Mouse (Mus musculus): ENCODE measurements at regions not wholly inside any gene's neighbourhood (a gene's known extent, or its start where the extent isn't known, plus 50 kb on each side); places are given as distances from the start of the nearest gene placed in this dataset.

DNA sequence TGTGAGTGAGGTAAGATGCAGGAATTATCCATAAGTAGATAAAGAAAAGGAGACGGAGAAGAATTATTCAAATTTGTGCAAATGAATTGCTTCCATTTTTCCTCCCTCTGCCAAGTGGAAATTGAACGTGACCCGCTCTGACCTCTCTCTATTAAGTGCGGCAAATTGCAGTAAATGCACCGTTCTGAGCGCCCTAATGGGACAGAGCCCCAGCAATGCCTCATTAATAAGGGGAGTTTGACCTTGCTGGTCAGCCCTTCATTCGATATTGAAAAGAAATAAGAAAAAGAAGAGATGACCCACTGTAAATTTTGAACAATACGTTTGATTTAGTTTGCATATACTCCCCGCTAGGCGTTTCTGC, 137.0 kb downstream of the Gpat3 start:
- no peak for DNase-seq

DNA sequence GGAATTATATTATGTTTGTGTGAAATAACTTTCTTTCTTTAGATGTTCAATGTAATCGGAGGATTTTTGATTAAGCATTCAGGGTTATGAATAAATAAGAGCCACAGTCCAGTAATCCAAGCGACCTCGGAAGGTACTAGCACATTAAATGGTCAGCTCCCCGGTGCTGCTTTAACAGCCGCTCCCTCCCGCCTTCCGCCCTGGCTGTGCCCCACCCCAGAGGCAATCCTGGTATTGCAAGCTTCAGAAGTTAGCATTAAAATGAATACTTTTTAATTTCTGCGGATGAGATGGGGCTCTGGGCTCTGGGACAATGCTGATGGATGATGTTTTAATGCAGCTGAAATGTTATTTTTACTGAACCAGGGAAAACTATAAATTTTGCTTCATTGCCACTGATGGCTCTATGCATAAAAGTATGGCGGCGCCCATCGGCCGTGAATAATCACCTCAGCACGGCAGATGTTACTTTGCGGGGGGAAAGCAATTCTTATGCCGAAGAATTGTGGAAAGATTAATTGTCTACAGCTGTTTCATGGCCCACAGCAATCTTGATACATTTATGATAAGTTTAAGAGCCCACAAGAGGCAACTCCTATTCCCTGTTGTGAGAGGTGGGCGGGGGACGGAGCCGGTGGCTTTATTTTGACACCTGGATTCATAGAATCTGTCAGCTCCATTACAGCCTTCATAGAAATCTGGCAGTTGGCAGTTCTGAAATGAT, 136.5 kb downstream of the Gpat3 start:
- no peak for DNase-seq

DNA sequence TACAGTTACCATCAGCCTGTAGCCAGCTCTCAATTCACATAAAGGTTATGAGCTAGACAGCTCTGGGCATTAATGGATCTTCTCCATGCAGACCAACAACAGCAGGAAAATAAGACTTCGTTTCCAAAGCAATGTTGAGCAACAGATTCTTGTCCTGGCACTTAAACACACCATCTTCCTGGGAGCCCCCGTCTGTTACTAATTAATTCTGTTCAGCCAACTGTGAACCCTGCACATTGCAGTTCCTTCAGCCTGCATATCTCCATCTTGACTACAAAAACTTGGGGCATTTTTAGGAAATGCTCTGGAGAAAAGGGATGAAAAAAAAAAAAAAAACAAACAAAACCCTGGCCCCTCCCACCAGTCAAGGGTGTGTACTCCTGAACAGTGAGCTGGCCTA, 131.2 kb downstream of the Gpat3 start:
- DNase-seq: no peak

DNA sequence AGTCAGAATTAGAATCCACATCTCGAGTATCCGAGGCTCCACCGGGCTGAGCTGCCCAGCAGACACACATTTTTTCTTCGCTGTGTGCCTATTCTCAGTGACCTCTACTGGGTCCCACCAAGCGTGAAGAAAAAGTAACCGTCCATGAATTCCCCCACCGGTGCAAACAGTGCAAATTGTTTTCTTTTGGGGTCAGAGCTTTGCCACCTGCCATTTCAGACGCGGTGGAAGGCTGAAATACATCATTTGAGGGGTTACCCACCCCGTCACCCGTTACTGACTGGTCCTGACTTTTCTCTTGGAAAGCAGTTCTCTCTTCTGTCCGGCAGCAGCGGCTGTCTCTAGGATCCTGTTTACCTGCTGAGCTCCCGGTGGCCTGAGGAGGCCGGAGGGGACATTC, 105.7 kb downstream of the Gpat3 start:
- no peak for DNase-seq

Data from cerebellum, adult 11-12 months (tissue).